Mouse (Mus musculus) Patski (cell line): ENCODE results near the gene H2-Q6. TPM values are rescaled to one million over a fixed set of nuclear protein-coding genes. Genes with fewer than 3 reads are reported as not detected.
"Not testable (repeated sequence)": the region's sequence is repeated elsewhere in the genome, so short reads cannot be mapped to it uniquely, and the experiment has no call there.

Experiments
- ATAC-seq: fragments of 100-300 bp; one replicate; pipeline ENCODE4 v1.8.0; 2021
- CTCF ChIA-PET: fragments of 350-600 bp; sonication (Branson Sonifier 250); formaldehyde crosslinking; loops from one replicate; lab custom pipeline; 2022; ENCODE audit warnings: inconsistent platforms; lab: Charles Lee
- POLR2A ChIA-PET: fragments of 350-600 bp; sonication (Branson Sonifier 250); formaldehyde crosslinking; loops from one replicate; lab custom pipeline; 2022; ENCODE audit warnings: antibody characterized with exemption, inconsistent platforms; lab: Charles Lee
- DNase-seq: peaks from one replicate; pipeline ENCODE4 v3.0.0-alpha.2; 2011; ENCODE audit warnings: low read depth, low spot score
- H3K27me3 ChIP-seq: fragments of 371-371 bp; one replicate; pipeline ENCODE4 v1.5.1; 2021
- CTCF ChIP-seq: fragments of 100-300 bp; IDR thresholded peaks from one replicate; pipeline ENCODE4 v1.5.1; 2021
- in situ Hi-C: fragments of 300-500 bp; cut with MboI; formaldehyde crosslinking; loops from 3 replicates; pipeline ENCODE4 v1.11.1; 2018; ENCODE audit warnings: low pct_unique_long_range_greater_than_20kb, mixed read lengths
- polyA plus RNA-seq: library from polyadenylated mRNA; unstranded; gene quantifications from one replicate; pipeline ENCODE4 v1.2.3, GENCODE M21; 2021

H2-Q6 gene
- polyA plus RNA-seq, 1 experiment from 2014 or later = 0.03 TPM

GRCm38 (mm10) chr17:35444510-35444909 is 19.9 kb downstream of the H2-Q6 start:
- in situ Hi-C loops, DNase-seq, ATAC-seq, POLR2A ChIA-PET, H3K27me3 ChIP-seq, CTCF ChIA-PET: not testable (repeated sequence)

GRCm38 (mm10) chr17:35458247-35458646 is 33.6 kb downstream of the H2-Q6 start:
- CTCF ChIA-PET, H3K27me3 ChIP-seq, POLR2A ChIA-PET, in situ Hi-C loops, DNase-seq, ATAC-seq: not testable (repeated sequence)

GRCm38 (mm10) chr17:35460513-35461341 is 36.1 kb downstream of the H2-Q6 start:
- in situ Hi-C loops, CTCF ChIA-PET, POLR2A ChIA-PET, DNase-seq, ATAC-seq, H3K27me3 ChIP-seq: not testable (repeated sequence)

GRCm38 (mm10) chr17:35465651-35466050 is 41.0 kb downstream of the H2-Q6 start:
- in situ Hi-C loops, POLR2A ChIA-PET, ATAC-seq, H3K27me3 ChIP-seq, DNase-seq, CTCF ChIA-PET: not testable (repeated sequence)

- in situ Hi-C loops, POLR2A ChIA-PET, DNase-seq, CTCF ChIA-PET, H3K27me3 ChIP-seq, ATAC-seq: not testable (repeated sequence)
Observed at GRCm38 (mm10) chr17:35468936-35469335, 44.3 kb downstream of the H2-Q6 start.

GRCm38 (mm10) chr17:35469842-35470751 is 45.4 kb downstream of the H2-Q6 start, which contains the start of gene H2-Q10:
TSS of gene H2-Q10 (plus strand) at chr17:35470089.
- DNase-seq = no peak
- no peak for TF ChIP-seq CTCF
- ATAC-seq = peak; percentile 12
- in situ Hi-C loops = no loop called here
- POLR2A ChIA-PET = no interaction called here
- peaks cover 15% of the 10 kb centered on the region for H3K27me3 ChIP-seq
- CTCF ChIA-PET = no interaction called here

Other genes with a start within 250 kb of the H2-Q6 start
- gene Aif1, start 248.8 kb upstream of the H2-Q6 start, polyA plus RNA-seq = 0.14 TPM
- not detected for gene Lst1, start 236.4 kb upstream of the H2-Q6 start, polyA plus RNA-seq
- gene Ltb, start 230.4 kb upstream of the H2-Q6 start, polyA plus RNA-seq = not detected
- not detected for gene Tnf, start 222.8 kb upstream of the H2-Q6 start, polyA plus RNA-seq
- 0.14 TPM for gene Lta, start 219.5 kb upstream of the H2-Q6 start, polyA plus RNA-seq
- 0.54 TPM for gene Gm16181, start 204.0 kb upstream of the H2-Q6 start, polyA plus RNA-seq
- 3.7 TPM for gene Atp6v1g2, start 191.2 kb upstream of the H2-Q6 start, polyA plus RNA-seq
- gene Nfkbil1, start 189.1 kb upstream of the H2-Q6 start, polyA plus RNA-seq = 32.8 TPM
- 321 TPM for gene Ddx39b, start 183.1 kb upstream of the H2-Q6 start, polyA plus RNA-seq
- gene H2-D1, start 162.1 kb upstream of the H2-Q6 start, polyA plus RNA-seq = 112 TPM
- gene H2-Q1, start 104.4 kb upstream of the H2-Q6 start, polyA plus RNA-seq = 1.1 TPM
- gene H2-Q2, start 82.6 kb upstream of the H2-Q6 start, polyA plus RNA-seq = not detected
- 4.8 TPM for gene H2-Q4, start 45.2 kb upstream of the H2-Q6 start, polyA plus RNA-seq
- gene H2-Q7, start 14.3 kb downstream of the H2-Q6 start, polyA plus RNA-seq = 0.08 TPM
- 0.35 TPM for gene H2-Q10, start 45.2 kb downstream of the H2-Q6 start, polyA plus RNA-seq
- gene Pou5f1, start 81.2 kb downstream of the H2-Q6 start, polyA plus RNA-seq = not detected
- gene Tcf19, start 92.0 kb downstream of the H2-Q6 start, polyA plus RNA-seq = 35.9 TPM
- 44.8 TPM for gene Cchcr1, start 92.2 kb downstream of the H2-Q6 start, polyA plus RNA-seq
- gene Psors1c2, start 108.4 kb downstream of the H2-Q6 start, polyA plus RNA-seq = 0.37 TPM
- gene Cdsn, start 127.3 kb downstream of the H2-Q6 start, polyA plus RNA-seq = 8.6 TPM
- not detected for gene 2300002M23Rik, start 142.6 kb downstream of the H2-Q6 start, polyA plus RNA-seq
- not detected for gene Sfta2, start 176.7 kb downstream of the H2-Q6 start, polyA plus RNA-seq
- not detected for gene Gm9573, start 201.8 kb downstream of the H2-Q6 start, polyA plus RNA-seq
- gene Mucl3, start 218.8 kb downstream of the H2-Q6 start, polyA plus RNA-seq = not detected
- 34.4 TPM for gene Vars2, start 242.7 kb downstream of the H2-Q6 start, polyA plus RNA-seq
- gene Gtf2h4, start 248.9 kb downstream of the H2-Q6 start, polyA plus RNA-seq = 30.5 TPM